Mouse (Mus musculus): ENCODE data around the gene Myh7b. TPM values are rescaled to one million over a fixed set of nuclear protein-coding genes. Genes with fewer than 3 reads are reported as not detected.

Gene Myh7b
- polyA plus RNA-seq, 1 experiment from 2014 or later: 0.75 TPM

DNA sequence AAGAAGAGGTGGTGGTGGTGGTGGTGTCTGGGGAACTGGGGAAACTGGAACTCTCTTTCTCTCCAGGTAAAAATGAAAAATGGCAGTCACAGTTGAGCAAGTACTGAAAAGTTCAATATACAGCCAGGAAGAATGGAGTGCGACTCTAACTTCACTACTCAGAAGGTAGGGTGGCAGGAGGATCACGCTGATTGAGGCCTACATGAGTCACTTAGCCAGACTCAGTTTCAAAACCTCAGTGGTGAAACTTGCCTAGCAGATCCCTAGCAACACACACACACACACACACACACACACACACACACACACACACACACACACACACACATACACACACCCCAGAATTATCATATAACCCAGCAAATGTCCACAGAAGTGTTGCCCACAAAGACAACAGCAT is 70.9 kb downstream of the Myh7b start:
- no peak overlapping the region for H3K4me2 ChIP-seq (ENCODE audit: low read depth, low read length)
- no peaks in the 10 kb centered on the region for H3K27me3 ChIP-seq (ENCODE audit: control insufficient read depth, insufficient read depth, low read depth, low read length)
- H3K9ac ChIP-seq (ENCODE audit: low read length): no peak overlapping the region
- H3K36me3 ChIP-seq (ENCODE audit: control insufficient read depth, insufficient read depth, low read length): no peaks in the 10 kb centered on the region
- H3K9me3 ChIP-seq (ENCODE audit: control insufficient read depth, low read length): no peaks in the 10 kb centered on the region
- 80% methylated on average over 2 of the region's 2 CpGs for WGBS
- no peak overlapping the region for H3K27ac ChIP-seq (ENCODE audit: low read length)
- ATAC-seq (ENCODE audit: low read depth): no peak
- no peaks in the 10 kb centered on the region for H3K4me1 ChIP-seq (replicated peaks; ENCODE audit: control insufficient read depth, insufficient read depth, low read length)
- no peak overlapping the region for H3K4me3 ChIP-seq (ENCODE audit: low read length)

DNA sequence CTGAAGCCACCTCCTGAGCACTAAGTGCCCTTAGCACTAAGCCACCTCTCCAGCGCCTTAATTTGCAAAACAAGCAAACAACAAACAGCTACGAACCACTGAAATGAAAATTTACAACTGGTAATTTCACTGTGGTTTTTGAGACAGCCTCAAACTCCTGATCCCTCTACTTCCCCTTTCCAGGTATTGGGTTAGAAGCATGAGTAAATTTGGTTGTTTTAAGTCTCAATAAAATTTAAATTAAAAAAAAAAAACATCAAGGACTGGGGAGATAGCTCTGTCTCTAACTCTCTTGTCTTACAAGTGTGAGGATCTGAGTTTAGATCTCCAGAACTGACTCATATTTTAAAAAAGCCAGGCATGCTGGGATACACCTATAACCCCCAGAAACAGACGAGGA is 72.1 kb downstream of the Myh7b start:
- no peak for ATAC-seq (ENCODE audit: low read depth)
- no peak overlapping the region for H3K4me2 ChIP-seq (ENCODE audit: low read depth, low read length)
- no peaks in the 10 kb centered on the region for H3K27me3 ChIP-seq (ENCODE audit: control insufficient read depth, insufficient read depth, low read depth, low read length)
- H3K36me3 ChIP-seq (ENCODE audit: control insufficient read depth, insufficient read depth, low read length): no peaks in the 10 kb centered on the region
- no peaks in the 10 kb centered on the region for H3K4me1 ChIP-seq (replicated peaks; ENCODE audit: control insufficient read depth, insufficient read depth, low read length)
- WGBS: 63% methylated on average over 3 of the region's 3 CpGs
- H3K9me3 ChIP-seq (ENCODE audit: control insufficient read depth, low read length): no peaks in the 10 kb centered on the region
- no peak overlapping the region for H3K4me3 ChIP-seq (ENCODE audit: low read length)
- H3K27ac ChIP-seq (ENCODE audit: low read length): no peak overlapping the region
- no peak overlapping the region for H3K9ac ChIP-seq (ENCODE audit: low read length)

DNA sequence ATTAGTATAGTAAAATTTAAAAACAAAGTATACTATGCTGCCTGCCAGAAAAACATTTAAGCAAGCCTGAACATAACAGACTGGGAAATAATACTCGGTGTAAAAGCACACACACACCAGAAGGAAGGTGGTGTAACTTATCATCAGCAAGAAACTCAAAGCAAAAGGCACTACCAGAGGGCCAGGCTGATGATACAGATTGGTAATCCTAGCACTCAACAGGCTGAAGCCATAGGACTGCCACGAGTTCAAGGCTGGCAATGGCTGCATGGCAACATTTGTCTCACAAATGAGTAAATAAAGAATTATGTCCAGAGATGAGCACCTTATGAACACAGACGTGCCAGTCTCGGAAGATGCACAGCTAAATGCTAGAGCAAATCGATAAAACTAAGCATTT is 72.8 kb downstream of the Myh7b start:
- 88% methylated on average over 5 of the region's 5 CpGs for WGBS
- Histone ChIP-seq H3K4me3 (ENCODE audit: low read length) (no peak overlapping the region), H3K4me1 (replicated peaks; ENCODE audit: control insufficient read depth, insufficient read depth, low read length) (no peaks in the 10 kb centered on the region), H3K9ac (ENCODE audit: low read length) (no peak overlapping the region), H3K4me2 (ENCODE audit: low read depth, low read length) (no peak overlapping the region), H3K36me3 (ENCODE audit: control insufficient read depth, insufficient read depth, low read length) (no peaks in the 10 kb centered on the region), H3K27ac (ENCODE audit: low read length) (no peak overlapping the region), H3K27me3 (ENCODE audit: control insufficient read depth, insufficient read depth, low read depth, low read length) (no peaks in the 10 kb centered on the region), H3K9me3 (ENCODE audit: control insufficient read depth, low read length) (no peaks in the 10 kb centered on the region)
- ATAC-seq (ENCODE audit: low read depth): no peak

MicroRNAs encoded within 50 kb of the gene (microRNA counts, 519-probe panel; counts per million panel counts)
- microRNA mmu-miR-499: 2,364 counts per million, percentile 41 among the panel's probes with 10 or more counts

Small RNA genes within 50 kb of the gene (microRNA-seq; reads per million reads assigned to microRNA genes)
- gene Mir499: 30.4 reads per million, percentile 37 among the genes with 10 or more reads in this experiment

Other genes with a start within 250 kb of the Myh7b start
- gene Trp53inp2, start 230.2 kb upstream of the Myh7b start, polyA plus RNA-seq (2015; fragmentation: Nextera tagmentation; extraction: Ambion mirVana): 20.3 and 22.8 TPM in 2 replicates
- 16.5 and 18.0 TPM in 2 replicates for gene Ncoa6, start 137.3 kb upstream of the Myh7b start, polyA plus RNA-seq (2015; fragmentation: Nextera tagmentation; extraction: Ambion mirVana)
- gene Acss2, start 93.3 kb upstream of the Myh7b start, polyA plus RNA-seq (2015; fragmentation: Nextera tagmentation; extraction: Ambion mirVana): 11.0 and 13.6 TPM in 2 replicates
- 3.5 TPM in 2 replicates for gene Ggt7, start 93.0 kb upstream of the Myh7b start, polyA plus RNA-seq (2015; fragmentation: Nextera tagmentation; extraction: Ambion mirVana)
- gene Gss, start 18.4 kb upstream of the Myh7b start, polyA plus RNA-seq (2015; fragmentation: Nextera tagmentation; extraction: Ambion mirVana): 27.7 and 32.0 TPM in 2 replicates
- gene Trpc4ap, start 81.2 kb downstream of the Myh7b start, polyA plus RNA-seq (2015; fragmentation: Nextera tagmentation; extraction: Ambion mirVana): 119 and 123 TPM in 2 replicates
- 47.0 and 49.0 TPM in 2 replicates for gene Edem2, start 118.3 kb downstream of the Myh7b start, polyA plus RNA-seq (2015; fragmentation: Nextera tagmentation; extraction: Ambion mirVana)
- gene Gm17581, start 124.7 kb downstream of the Myh7b start, polyA plus RNA-seq (2015; fragmentation: Nextera tagmentation; extraction: Ambion mirVana): not detected in 2 replicates
- gene Procr, start 139.9 kb downstream of the Myh7b start, polyA plus RNA-seq (2015; fragmentation: Nextera tagmentation; extraction: Ambion mirVana): 16.3 and 16.8 TPM in 2 replicates
- 0.06 and 0.09 TPM in 2 replicates for gene Mmp24, start 164.1 kb downstream of the Myh7b start, polyA plus RNA-seq (2015; fragmentation: Nextera tagmentation; extraction: Ambion mirVana)
- 19.4 and 21.6 TPM in 2 replicates for gene BC029722, start 208.2 kb downstream of the Myh7b start, polyA plus RNA-seq (2015; fragmentation: Nextera tagmentation; extraction: Ambion mirVana)
- 155 and 163 TPM in 2 replicates for gene Eif6, start 215.7 kb downstream of the Myh7b start, polyA plus RNA-seq (2015; fragmentation: Nextera tagmentation; extraction: Ambion mirVana)
- 0.11 and 0.13 TPM in 2 replicates for gene Fam83c, start 223.6 kb downstream of the Myh7b start, polyA plus RNA-seq (2015; fragmentation: Nextera tagmentation; extraction: Ambion mirVana)